9 mouse cellular contexts compared by ENCODE assay signal in the genomic region with DNA sequence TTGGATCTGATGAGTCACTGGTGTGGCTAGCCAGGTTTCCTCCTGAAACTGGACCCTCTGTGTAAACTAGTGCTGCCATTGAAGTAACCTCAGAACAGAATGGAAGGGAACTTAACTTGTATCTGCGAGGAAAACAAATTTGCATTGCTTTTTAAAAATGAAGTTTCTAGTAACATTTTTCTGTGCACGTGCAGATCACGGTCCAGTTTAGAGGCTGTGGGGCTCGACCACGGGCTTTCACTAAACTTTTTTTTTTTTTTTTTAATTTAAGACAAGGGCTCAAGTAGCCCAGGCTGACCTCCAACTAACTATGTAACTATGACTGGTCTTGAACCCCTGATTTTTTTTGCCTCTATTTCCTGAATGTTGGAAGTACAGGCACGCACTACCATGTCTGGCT.
"Had no signal": no experiment of that assay in that cellular context is flagged by ENCODE, and none has a peak within 500 bp of the region (broad histone marks: within the 10 kb centered on the region; RNA-seq: fewer than 3 reads in every experiment).

No protein-coding gene starts in this region.

- DNase-seq: kidney, adult 2 months; kidney, postnatal 25 days; lung, adult 18-20 months; right cerebral cortex, postnatal 14 days had no signal

- H3K27ac ChIP-seq: kidney, embryonic 15.5 days; left cerebral cortex, adult 2 months; limb, embryonic 15.5 days; midbrain, embryonic 12.5 days had no signal

- H3K4me2 ChIP-seq: kidney, embryonic 15.5 days; limb, embryonic 15.5 days; midbrain, embryonic 12.5 days had no signal

- H3K9me3 ChIP-seq: kidney, embryonic 15.5 days; limb, embryonic 15.5 days; midbrain, embryonic 12.5 days had no signal

- H3K9ac ChIP-seq: kidney, embryonic 15.5 days; limb, embryonic 15.5 days had no signal

- H3K4me3 ChIP-seq: kidney, embryonic 15.5 days; left cerebral cortex, adult 2 months; limb, embryonic 15.5 days; midbrain, embryonic 12.5 days had no signal

- H3K27me3 ChIP-seq: midbrain, embryonic 12.5 days had no signal

- H3K36me3 ChIP-seq: kidney, embryonic 15.5 days; limb, embryonic 15.5 days; midbrain, embryonic 12.5 days had no signal

- ATAC-seq: midbrain, embryonic 16.5 days had no signal
